Mouse (Mus musculus): ENCODE results near the gene Zmiz1. TPM values are rescaled to one million over a fixed set of nuclear protein-coding genes. Genes with fewer than 3 reads are reported as not detected.

Gene Zmiz1
- total and polyA plus RNA-seq, 3 experiments, result 3.7 to 45.8 (median 11.1) TPM

- H3K9ac ChIP-seq (ENCODE audit: insufficient read depth, low read depth), result no peak overlapping the region
- no peaks in the 10 kb centered on the region for H3K27me3 ChIP-seq (replicated peaks)
- H3K36me3 ChIP-seq (replicated peaks in 1 of 2; ENCODE audit: control insufficient read depth in 1 of 2, insufficient read depth in 1 of 2, low read length in 1 of 2), result peaks cover 27 to 94% of the 10 kb centered on the region in 2 experiments
- peaks cover 19 to 84% of the 10 kb centered on the region in 2 experiments for H3K4me1 ChIP-seq (ENCODE audit: control insufficient read depth in 1 of 2, insufficient read depth in 2 of 2)
- 0 out of 2 replicates have a peak, but pooled peaks cover 5% of the 10 kb centered on the region for H3K79me2 ChIP-seq (replicated peaks; ENCODE audit: control insufficient read depth, extremely low read depth, insufficient read depth, poor library complexity, severe bottlenecking)
- no peak for DNase-seq (ENCODE audit: extremely low read depth)
- in situ Hi-C loops (cut with MboI; ENCODE audit: low pct_ligation_motif_present, low pct_unique_long_range_greater_than_20kb, low sequenced_read_pairs) (loop anchor here (25.0 kb wide), 1 partner anchor 1137 kb away; the partner anchor contains the start of genes Polr3a and Rps24), dilution Hi-C loops (cut with MboI; ENCODE audit: extremely low pct_ligation_motif_present, extremely low pct_unique_long_range_greater_than_20kb, low sequenced_read_pairs) (no loop called here)
- no peak overlapping the region for H3K27ac ChIP-seq (ENCODE audit: insufficient read depth, low read depth)
- H3K4me3 ChIP-seq (replicated peaks in 1 of 3; ENCODE audit: low read depth in 2 of 3, low read length in 2 of 3, poor library complexity in 1 of 3), result no peak overlapping the region
- H3K9me3 ChIP-seq (replicated peaks; ENCODE audit: low read length), result no peaks in the 10 kb centered on the region
- H3K4me2 ChIP-seq (ENCODE audit: insufficient read depth, low read depth, poor library complexity, severe bottlenecking), result no peak overlapping the region
- TF ChIP-seq POLR2A (IDR thresholded peaks at IDR 0.05; ENCODE audit: low read depth, low read length) (no peak), JUN (IDR thresholded peaks at IDR 0.05; ENCODE audit: insufficient read depth, low read depth, low read length) (no peak), PAX5 (IDR thresholded peaks at IDR 0.05; ENCODE audit: low read length) (no peak), UBTF (IDR thresholded peaks at IDR 0.05; ENCODE audit: low read depth, low read length) (no peak), GABPA (IDR thresholded peaks at IDR 0.05; ENCODE audit: insufficient replicate concordance, low read depth, low read length) (no peak), CHD1 (IDR thresholded peaks at IDR 0.05; ENCODE audit: low read depth, low read length) (no peak), SMC3 (IDR thresholded peaks at IDR 0.05; ENCODE audit: low read depth, low read length) (no peak), ETS1 (conservative IDR thresholded peaks at IDR 0.05; ENCODE audit: low read depth, low read length) (no peak), MYC (IDR thresholded peaks at IDR 0.05; ENCODE audit: low read depth, low read length) (no peak), ZC3H11A (IDR thresholded peaks at IDR 0.05; ENCODE audit: low read depth, low read length) (no peak), BHLHE40 (IDR thresholded peaks at IDR 0.05; ENCODE audit: low read depth, low read length) (no peak), MAX (IDR thresholded peaks at IDR 0.05; ENCODE audit: low read length) (no peak), IRF4 (IDR thresholded peaks at IDR 0.05; ENCODE audit: low read depth, low read length) (no peak), HCFC1 (IDR thresholded peaks at IDR 0.05; ENCODE audit: low read depth, low read length) (no peak), E2F4 (IDR thresholded peaks at IDR 0.05; ENCODE audit: insufficient replicate concordance, low read depth, low read length) (no peak), ELF1 (IDR thresholded peaks at IDR 0.05; ENCODE audit: low read depth, low read length) (no peak), TCF12 (IDR thresholded peaks at IDR 0.05; ENCODE audit: low read depth, low read length) (no peak), MEF2A (IDR thresholded peaks at IDR 0.05; ENCODE audit: borderline replicate concordance, low read depth, low read length) (no peak), CTCF (conservative IDR thresholded peaks at IDR 0.05 in 1 of 2, IDR thresholded peaks at IDR 0.05 in 1 of 2; ENCODE audit: low read depth in 2 of 2, low read length in 2 of 2) (no peak)
These were observed 165.7 kb downstream of the Zmiz1 start for GRCm38 (mm10) chr14:25624659-25625058.

GRCm38 (mm10) chr14:25627599-25628255 lies 168.7 kb downstream of the Zmiz1 start:
- in situ Hi-C loops (cut with MboI; ENCODE audit: low pct_ligation_motif_present, low pct_unique_long_range_greater_than_20kb, low sequenced_read_pairs), result no loop called here
- dilution Hi-C loops (cut with MboI; ENCODE audit: extremely low pct_ligation_motif_present, extremely low pct_unique_long_range_greater_than_20kb, low sequenced_read_pairs), result no loop called here
- peaks cover 24 to 83% of the 10 kb centered on the region in 2 experiments for H3K36me3 ChIP-seq (replicated peaks in 1 of 2; ENCODE audit: control insufficient read depth in 1 of 2, insufficient read depth in 1 of 2, low read length in 1 of 2)

More at GRCm38 (mm10) chr14:25627599-25628255, 168.7 kb downstream of the Zmiz1 start:
- no peak for DNase-seq (ENCODE audit: extremely low read depth)
- Histone ChIP-seq H3K4me3 (replicated peaks in 1 of 3; ENCODE audit: low read depth in 2 of 3, low read length in 2 of 3, poor library complexity in 1 of 3) (no peak overlapping the region), H3K27me3 (replicated peaks) (no peaks in the 10 kb centered on the region), H3K4me2 (ENCODE audit: insufficient read depth, low read depth, poor library complexity, severe bottlenecking) (no peak overlapping the region), H3K79me2 (replicated peaks; ENCODE audit: control insufficient read depth, extremely low read depth, insufficient read depth, poor library complexity, severe bottlenecking) (0 out of 2 replicates have a peak, but pooled peaks cover 5% of the 10 kb centered on the region), H3K4me1 (ENCODE audit: control insufficient read depth in 1 of 2, insufficient read depth in 2 of 2) (peaks cover 40 to 96% of the 10 kb centered on the region in 2 experiments), H3K9me3 (replicated peaks; ENCODE audit: low read length) (no peaks in the 10 kb centered on the region), H3K9ac (ENCODE audit: insufficient read depth, low read depth) (no peak overlapping the region), H3K27ac (ENCODE audit: insufficient read depth, low read depth) (no peak overlapping the region)
- TF ChIP-seq MYC (IDR thresholded peaks at IDR 0.05; ENCODE audit: low read depth, low read length) (no peak), POLR2AphosphoS2 (IDR thresholded peaks at IDR 0.05; ENCODE audit: low read depth, low read length) (no peak), BHLHE40 (IDR thresholded peaks at IDR 0.05; ENCODE audit: low read depth, low read length) (no peak), ZMIZ1 (IDR thresholded peaks at IDR 0.05; ENCODE audit: low read depth, low read length) (no peak), USF1 (IDR thresholded peaks at IDR 0.05; ENCODE audit: low read depth, low read length) (no peak), JUN (IDR thresholded peaks at IDR 0.05; ENCODE audit: insufficient read depth, low read depth, low read length) (no peak), ZKSCAN1 (IDR thresholded peaks at IDR 0.05; ENCODE audit: borderline replicate concordance, low read depth, low read length) (no peak), ELF1 (IDR thresholded peaks at IDR 0.05; ENCODE audit: low read depth, low read length) (no peak), JUND (conservative IDR thresholded peaks at IDR 0.05; ENCODE audit: low read depth, low read length) (no peak), ZC3H11A (IDR thresholded peaks at IDR 0.05; ENCODE audit: low read depth, low read length) (no peak), MAX (IDR thresholded peaks at IDR 0.05; ENCODE audit: low read length) (no peak), PAX5 (IDR thresholded peaks at IDR 0.05; ENCODE audit: low read length) (no peak), CHD2 (IDR thresholded peaks at IDR 0.05; ENCODE audit: low read length) (no peak), MEF2A (IDR thresholded peaks at IDR 0.05; ENCODE audit: borderline replicate concordance, low read depth, low read length) (no peak), ETS1 (conservative IDR thresholded peaks at IDR 0.05; ENCODE audit: low read depth, low read length) (no peak), NRF1 (IDR thresholded peaks at IDR 0.05; ENCODE audit: low read depth, low read length) (no peak)

All from CH12.LX (cell line).